9 mouse cellular contexts compared by ENCODE assay signal in the genomic region with DNA sequence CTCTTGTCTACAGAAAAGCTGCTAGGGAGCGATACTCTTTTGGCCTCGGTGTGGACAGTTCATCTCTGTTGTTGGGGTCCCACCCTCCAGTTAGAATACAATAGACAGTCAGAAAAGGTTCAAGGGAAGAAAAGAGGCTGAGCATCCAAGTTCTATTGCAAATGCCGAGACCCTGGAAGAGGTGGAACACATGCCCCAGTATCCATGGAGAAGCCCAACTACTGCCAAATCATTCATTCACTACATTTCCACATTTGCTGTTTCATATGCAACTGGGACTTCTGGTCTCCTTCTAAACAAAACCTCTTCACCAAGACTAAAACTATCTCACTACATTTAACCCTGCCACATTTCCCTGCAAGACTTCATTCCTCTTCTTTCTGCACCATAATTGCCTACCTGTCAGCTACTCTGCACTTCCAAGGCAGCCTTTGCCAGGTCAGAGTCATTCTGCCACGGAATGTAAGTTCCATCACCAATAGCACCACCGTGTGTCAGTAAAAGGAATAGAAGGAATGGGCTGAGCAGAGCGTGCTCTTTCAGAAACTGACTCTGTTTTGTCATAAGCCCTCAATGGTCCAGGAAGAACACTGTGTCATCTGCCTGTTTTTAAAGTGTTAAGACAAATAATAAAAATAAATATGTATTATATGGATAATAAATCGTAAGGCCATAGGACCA.
A peak's percentile ranks its signal among the peaks of the same experiment; 100 is the strongest.
DNase-seq lines count a peak whose midpoint lies in the region; ATAC-seq and TF ChIP-seq lines count a peak whose summit lies in the region.
"Had no signal": no experiment of that assay in that cellular context is flagged by ENCODE, and none has a peak within 500 bp of the region (broad histone marks: within the 10 kb centered on the region; RNA-seq: fewer than 3 reads in every experiment).

No protein-coding gene starts in this region.

- WGBS in spleen, adult 2 months = 44% methylated on average over 7 of the region's 7 CpGs
- 38% methylated on average over 7 of the region's 7 CpGs for WGBS in forebrain, embryonic 15.5 days
- 43% methylated on average over 7 of the region's 7 CpGs for WGBS in kidney, postnatal 0 days
- WGBS in small intestine, adult 2 months = 37% methylated on average over 7 of the region's 7 CpGs

- DNase-seq in cerebellum, adult 11 months = no peak
- DNase-seq in spleen, adult 2 months (ENCODE audit: low read depth in 1 of 2, low spot score in 2 of 2) = peak in 1 of 2 experiments; percentile 12
- no peak for DNase-seq in spleen, postnatal 14 days (ENCODE audit: low spot score in 2 of 2)
- DNase-seq in kidney, postnatal 0 days (ENCODE audit: low spot score) = peak; percentile 74

- no peaks in the 10 kb centered on the region for H3K36me3 ChIP-seq in spleen, adult 2 months (ENCODE audit: control insufficient read depth, insufficient read depth, low read length)
- H3K36me3 ChIP-seq in forebrain, embryonic 15.5 days = no peaks in the 10 kb centered on the region
- H3K36me3 ChIP-seq in kidney, postnatal 0 days (ENCODE audit: insufficient read depth, low read length) = no peaks in the 10 kb centered on the region
- H3K36me3 ChIP-seq in small intestine, adult 2 months (ENCODE audit: control insufficient read depth, insufficient read depth, low read length) = no peaks in the 10 kb centered on the region

- no peaks in the 10 kb centered on the region for H3K27me3 ChIP-seq in spleen, adult 2 months (ENCODE audit: control insufficient read depth, insufficient read depth, low read length)
- no peaks in the 10 kb centered on the region for H3K27me3 ChIP-seq in forebrain, embryonic 15.5 days
- H3K27me3 ChIP-seq in kidney, postnatal 0 days (ENCODE audit: insufficient read depth, low read length) = no peaks in the 10 kb centered on the region
- H3K27me3 ChIP-seq in small intestine, adult 2 months (ENCODE audit: control insufficient read depth, insufficient read depth, low read length) = no peaks in the 10 kb centered on the region

- no peak overlapping the region for H3K4me2 ChIP-seq in forebrain, embryonic 15.5 days (replicated peaks)
- H3K4me2 ChIP-seq in kidney, postnatal 0 days (ENCODE audit: low read length) = no peak overlapping the region

- no peak for TF ChIP-seq POLR2A in spleen, adult 2 months (IDR thresholded peaks at IDR 0.05; ENCODE audit: low read depth, low read length)
- no peak for TF ChIP-seq POLR2A in small intestine, adult 2 months (IDR thresholded peaks at IDR 0.05; ENCODE audit: low read depth, low read length)

- H3K4me3 ChIP-seq in spleen, adult 2 months (ENCODE audit: extremely low read depth, insufficient read depth, insufficient read length) = no peak overlapping the region
- no peak overlapping the region for H3K4me3 ChIP-seq in forebrain, embryonic 15.5 days
- no peak overlapping the region for H3K4me3 ChIP-seq in kidney, postnatal 0 days (replicated peaks; ENCODE audit: low read depth, low read length)
- no peak overlapping the region for H3K4me3 ChIP-seq in small intestine, adult 2 months (ENCODE audit: low read depth, low read length)
- H3K4me3 ChIP-seq: myocyte had no signal

- H3K9ac ChIP-seq in forebrain, embryonic 15.5 days (replicated peaks) = no peak overlapping the region
- no peak overlapping the region for H3K9ac ChIP-seq in kidney, postnatal 0 days (ENCODE audit: low read depth, low read length)

- H3K9me3 ChIP-seq in forebrain, embryonic 15.5 days = no peaks in the 10 kb centered on the region
- H3K9me3 ChIP-seq in kidney, postnatal 0 days (replicated peaks; ENCODE audit: low read length) = no peaks in the 10 kb centered on the region

- no peak overlapping the region for H3K27ac ChIP-seq in spleen, adult 2 months (ENCODE audit: insufficient read depth, low read length)
- no peak overlapping the region for H3K27ac ChIP-seq in forebrain, embryonic 15.5 days (replicated peaks)
- H3K27ac ChIP-seq in kidney, postnatal 0 days = no peak overlapping the region
- H3K27ac ChIP-seq in small intestine, adult 2 months (ENCODE audit: insufficient read depth, low read depth, low read length) = no peak overlapping the region

- peaks cover 3% of the 10 kb centered on the region; the same call in 1 of the 2 replicates for H3K4me1 ChIP-seq in spleen, adult 2 months (ENCODE audit: control insufficient read depth, insufficient read depth, insufficient read length)
- H3K4me1 ChIP-seq in forebrain, embryonic 15.5 days = no peaks in the 10 kb centered on the region
- H3K4me1 ChIP-seq in kidney, postnatal 0 days (replicated peaks; ENCODE audit: insufficient read depth, low read length) = no peaks in the 10 kb centered on the region
- no peaks in the 10 kb centered on the region for H3K4me1 ChIP-seq in small intestine, adult 2 months (ENCODE audit: control insufficient read depth, insufficient read depth, insufficient read length, low read length)

- ATAC-seq in cerebellum, adult (ENCODE audit: insufficient number of reproducible peaks, low FRiP score, low TSS enrichment) = peak; percentile 57; the same call in 1 of the 2 replicates
- ATAC-seq in forebrain, embryonic 15.5 days (replicated peaks) = 0 out of 2 replicates have a peak, but pooled peaks have one; percentile 51
- ATAC-seq in kidney, postnatal 0 days (replicated peaks; ENCODE audit: low FRiP score, low read depth) = no peak
- ATAC-seq in megakaryocyte-erythroid progenitor cell, adult 5-6 weeks (replicated peaks; ENCODE audit: low FRiP score, low TSS enrichment, poor library complexity, severe bottlenecking) = peak; percentile 88

- peak; percentile 53; the same call in 1 of the 2 replicates for TF ChIP-seq CTCF in spleen, adult 2 months (IDR thresholded peaks at IDR 0.05; ENCODE audit: extremely low read depth, insufficient read depth, insufficient read length, insufficient replicate concordance)
- TF ChIP-seq CTCF in kidney, postnatal 0 days (IDR thresholded peaks at IDR 0.05; ENCODE audit: low read depth) = peak; percentile 84
- 0 out of 2 replicates have a peak, but pooled peaks have one; percentile 26 for TF ChIP-seq CTCF in small intestine, adult 2 months (IDR thresholded peaks at IDR 0.05; ENCODE audit: extremely low read depth, insufficient read length, insufficient replicate concordance, low read depth, low read length)

Comparison
In these comparisons a context has a peak if more than half of its experiments do, and no peak if none do; other contexts are left out.
1. CTCF ChIP-seq: peak in every context shown above with its lines; median percentile 84 in kidney, postnatal 0 days; 53 in spleen, adult 2 months; 26 in small intestine, adult 2 months.